Mouse (Mus musculus) yolk sac, embryonic 10.5 days (tissue): ENCODE data around the gene Fnbp4.

Experiments used
- DNase-seq: peaks from one replicate; pipeline ENCODE4 v3.0.0-alpha.2; 2017; ENCODE audit warnings: low spot score

Fnbp4 gene

DNA sequence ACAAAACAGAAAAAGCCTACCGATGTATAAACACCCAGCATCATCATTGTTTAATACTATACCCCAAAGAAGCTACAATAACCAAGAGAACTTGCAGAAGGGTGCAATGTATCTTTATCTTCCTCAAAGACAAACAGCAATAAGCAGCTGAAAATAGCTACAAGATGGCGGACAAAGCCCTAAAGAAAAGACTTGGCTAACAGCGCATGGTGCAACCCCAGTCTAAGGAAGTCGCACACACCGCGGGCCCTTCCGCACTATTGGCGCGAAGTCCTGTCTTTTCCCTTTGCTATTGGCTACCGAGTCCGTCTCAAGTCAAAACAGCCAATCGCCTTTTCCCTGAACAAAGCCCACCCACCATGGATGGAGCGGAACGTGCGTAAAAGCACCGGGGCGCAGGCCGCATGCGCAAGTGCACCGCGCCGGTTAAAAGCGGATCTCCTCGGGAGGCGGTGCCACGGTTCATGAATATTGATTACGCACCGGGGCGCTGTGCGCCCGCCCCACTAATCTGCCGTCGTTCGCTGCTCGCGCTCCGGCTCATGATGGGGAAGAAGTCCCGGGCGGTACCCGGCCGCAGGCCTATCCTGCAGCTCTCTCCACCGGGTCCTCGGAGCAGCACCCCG lies at the start of gene Fnbp4:
Gene Fnbp4 (plus strand): TSS at position 318 of the 626 bp plus-strand sequence.
- peak; percentile 99 for DNase-seq

GRCm38 (mm10) chr2:90700943-90701342 lies 44.2 kb upstream of the Fnbp4 start:
- no peak for DNase-seq

- no peak for DNase-seq
Observed at GRCm38 (mm10) chr2:90708548-90708947, 36.6 kb upstream of the Fnbp4 start.

GRCm38 (mm10) chr2:90715555-90716092 lies 29.5 kb upstream of the Fnbp4 start:
- no peak for DNase-seq

- no peak for DNase-seq
Observed at GRCm38 (mm10) chr2:90717366-90717765, 27.8 kb upstream of the Fnbp4 start.

- DNase-seq = no peak
Observed at GRCm38 (mm10) chr2:90717948-90718347, 27.2 kb upstream of the Fnbp4 start.

DNA sequence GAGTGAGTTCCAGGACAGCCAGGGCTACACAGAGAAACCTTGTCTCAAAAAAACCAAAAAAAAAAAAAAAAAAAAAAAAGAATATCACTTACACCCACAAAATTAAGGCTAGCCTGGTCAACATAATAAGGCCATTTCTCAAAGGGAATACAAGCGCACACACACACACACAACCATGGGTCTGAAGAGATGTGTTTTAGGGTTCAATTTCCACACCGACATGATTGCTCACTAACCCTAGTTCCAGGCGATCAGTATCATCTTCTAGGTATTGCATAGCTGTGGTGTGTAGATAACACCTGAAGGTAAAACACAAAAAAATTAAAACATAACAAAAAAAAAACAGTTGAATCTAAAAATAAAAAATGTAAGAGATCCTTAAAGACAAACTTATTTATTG lies 18.4 kb upstream of the Fnbp4 start:
- DNase-seq = no peak

GRCm38 (mm10) chr2:90735326-90735725 lies 9.8 kb upstream of the Fnbp4 start:
- no peak for DNase-seq

GRCm38 (mm10) chr2:90738801-90739200 lies 6.4 kb upstream of the Fnbp4 start:
- DNase-seq = no peak

DNA sequence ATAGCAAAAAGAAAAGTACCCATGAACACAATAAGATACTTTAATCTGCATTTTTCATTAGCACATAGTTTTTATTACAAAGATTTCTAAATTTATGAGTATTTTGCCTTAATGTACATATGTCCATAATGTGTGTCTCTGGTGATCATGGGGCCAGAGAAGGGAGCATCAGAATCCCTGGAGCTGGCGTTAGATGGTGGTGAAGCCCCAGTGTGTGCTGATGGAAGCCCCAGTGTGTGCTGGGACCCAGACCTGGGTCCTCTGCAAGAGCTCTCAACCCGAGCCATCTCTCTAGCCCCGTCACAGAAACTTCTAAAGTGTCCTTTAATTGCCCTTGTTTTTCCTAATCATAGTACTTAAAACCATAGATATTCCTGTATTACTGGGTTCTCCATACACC lies 5.8 kb upstream of the Fnbp4 start:
- DNase-seq = no peak

- DNase-seq = peak; percentile 71
Observed at GRCm38 (mm10) chr2:90739921-90740320, 5.2 kb upstream of the Fnbp4 start.

DNA sequence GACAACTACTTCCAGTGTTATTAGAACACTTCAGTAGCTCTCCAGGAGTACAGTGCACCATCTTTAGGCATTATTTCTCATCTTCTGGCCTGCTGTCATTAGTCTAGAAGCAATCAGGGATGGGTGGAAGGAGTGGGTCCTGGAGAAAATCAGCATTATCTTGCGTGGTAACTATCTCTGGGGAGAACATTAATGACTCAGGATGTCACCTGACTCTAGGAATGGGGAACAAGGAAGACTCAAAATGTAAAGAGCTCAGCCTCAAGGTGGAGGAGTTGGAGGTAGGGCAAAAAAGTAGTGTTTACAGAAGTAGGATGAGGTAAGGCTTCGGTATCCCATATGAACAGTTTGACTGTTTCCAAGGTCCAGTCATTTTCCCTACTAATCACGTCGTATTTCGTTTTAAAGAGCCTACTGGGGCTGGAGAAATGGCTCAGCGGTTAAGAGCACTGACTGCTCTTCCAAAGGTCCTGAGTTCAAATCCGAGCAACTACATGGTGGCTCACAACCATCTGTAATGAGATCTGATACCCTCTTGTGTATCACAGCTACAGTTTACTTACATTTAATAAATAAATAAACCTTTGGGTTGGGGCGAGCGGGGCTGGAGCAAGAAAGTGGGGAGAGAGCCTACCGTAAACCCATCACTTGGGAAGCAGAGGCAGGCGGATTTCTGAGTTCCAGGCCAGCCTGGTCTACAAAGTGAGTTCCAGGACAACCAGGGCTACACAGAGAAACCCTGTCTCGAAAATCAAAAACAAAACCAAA lies 701 bp upstream of the Fnbp4 start:
- peak; percentile 11 for DNase-seq

DNA sequence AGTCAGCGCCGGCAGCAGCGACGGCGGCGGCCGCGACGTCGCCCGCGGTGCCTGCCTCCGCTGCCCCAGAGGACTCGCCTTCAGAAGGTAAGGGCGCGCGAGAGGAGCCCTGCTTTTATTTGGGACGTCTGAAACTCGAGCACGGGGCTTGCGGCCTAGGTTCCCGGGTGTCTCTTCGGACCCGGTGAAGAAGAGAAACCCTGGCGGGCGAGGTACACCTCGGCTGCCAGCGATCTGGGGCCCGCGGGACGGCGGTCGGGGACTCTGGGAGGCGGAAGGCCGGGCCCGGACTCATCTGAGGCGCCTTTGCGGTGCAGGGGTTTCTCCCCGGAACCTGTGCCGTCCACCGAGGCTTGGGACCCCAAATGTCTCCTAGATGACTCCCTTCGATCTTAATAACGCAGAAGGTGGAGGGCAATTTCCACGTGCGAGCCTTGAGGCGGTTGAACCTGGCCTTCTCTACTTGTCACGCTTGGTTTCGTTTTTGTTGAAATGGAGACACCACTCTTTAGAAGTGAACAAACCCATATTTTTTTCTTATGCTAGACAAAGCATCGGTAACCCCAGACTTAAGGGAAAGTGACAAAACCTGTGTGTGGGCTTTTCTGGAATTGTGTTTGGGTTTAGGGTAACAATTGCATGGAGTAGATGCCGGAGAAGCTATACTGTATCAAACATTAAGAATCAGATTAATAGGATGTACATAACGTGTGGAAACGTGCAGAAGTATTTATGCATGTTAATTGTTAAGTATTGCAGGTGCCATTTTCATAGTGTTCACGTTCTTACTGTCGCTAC lies 769 bp downstream of the Fnbp4 start:
- DNase-seq = no peak

- DNase-seq = peak; percentile 17
Observed at GRCm38 (mm10) chr2:90746538-90746865, 1.3 kb downstream of the Fnbp4 start.

- DNase-seq = no peak
Observed at GRCm38 (mm10) chr2:90747131-90747530, 2.0 kb downstream of the Fnbp4 start.

GRCm38 (mm10) chr2:90749676-90750459 lies 4.7 kb downstream of the Fnbp4 start:
- no peak for DNase-seq

DNA sequence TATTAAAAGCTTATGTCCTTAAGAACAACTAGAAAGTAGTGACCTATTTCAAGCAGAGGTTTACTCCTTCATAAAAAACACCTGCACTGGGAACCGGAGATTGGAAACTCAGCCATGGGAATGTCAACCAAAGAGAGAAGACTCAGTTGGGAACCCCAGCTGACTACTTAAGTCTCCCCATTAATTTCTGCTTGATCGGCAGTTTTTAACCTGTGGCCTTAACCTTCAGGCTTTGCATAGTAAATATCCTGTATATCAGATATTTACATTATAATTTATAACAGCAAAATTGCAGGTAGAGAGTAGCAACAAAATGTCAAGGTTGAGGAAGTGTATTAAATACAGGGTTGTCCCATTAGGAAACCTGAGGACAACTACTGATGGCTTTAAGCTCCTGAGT lies 8.4 kb downstream of the Fnbp4 start:
- DNase-seq = no peak

DNA sequence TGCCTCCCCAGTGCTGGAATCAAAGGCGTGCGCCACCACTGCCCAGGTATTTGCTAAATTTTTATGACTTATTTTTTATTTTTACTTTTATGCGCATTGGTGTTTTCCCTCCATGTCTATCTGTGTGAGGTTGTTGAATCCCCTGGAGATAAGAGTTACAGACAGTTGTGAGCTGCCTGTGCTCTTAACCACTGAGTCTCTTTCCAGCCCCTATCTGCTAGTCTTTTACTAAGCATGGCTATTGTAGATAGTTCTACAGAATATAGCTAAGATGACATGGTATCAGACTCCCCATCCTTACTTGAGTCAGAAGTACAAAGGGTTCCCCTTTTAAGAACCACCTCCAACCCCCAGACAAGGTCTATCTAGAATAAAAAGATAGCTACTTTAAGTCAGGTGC lies 9.0 kb downstream of the Fnbp4 start:
- no peak for DNase-seq

DNA sequence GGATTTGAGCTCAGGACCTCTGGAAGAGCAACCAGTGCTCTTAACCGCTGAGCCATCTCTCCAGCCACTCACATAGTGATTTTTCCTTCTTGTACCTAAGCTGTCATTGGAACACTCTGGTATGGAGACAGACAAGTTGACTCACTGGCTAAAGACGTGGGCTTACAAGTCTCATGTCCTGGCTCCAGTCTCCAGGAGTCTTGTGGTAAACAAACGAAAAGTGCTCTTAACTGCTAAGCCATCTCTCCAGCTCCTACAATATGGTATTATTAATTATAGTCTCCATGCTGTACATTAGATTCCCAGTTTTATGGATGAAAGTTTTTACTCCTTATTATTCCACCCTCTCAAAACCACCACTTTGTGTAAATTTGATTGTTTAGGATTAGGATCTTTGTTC lies 20.0 kb downstream of the Fnbp4 start:
- no peak for DNase-seq

GRCm38 (mm10) chr2:90781323-90781722 lies 36.2 kb downstream of the Fnbp4 start:
- DNase-seq = no peak

GRCm38 (mm10) chr2:90781938-90782337 lies 36.8 kb downstream of the Fnbp4 start:
- DNase-seq = no peak

GRCm38 (mm10) chr2:90782458-90782857 lies 37.3 kb downstream of the Fnbp4 start, which contains the start of gene Agbl2:
Gene Agbl2, plus strand, starts transcription at chr2:90782727.
- no peak for DNase-seq
